Mouse (Mus musculus): Measurements from ENCODE around the gene Dst. TPM values are rescaled to one million over a fixed set of nuclear protein-coding genes. Genes with fewer than 3 reads are reported as not detected.

The Dst gene
- polyA plus RNA-seq, 1 experiment from 2014 or later: 38.4 TPM

DNA sequence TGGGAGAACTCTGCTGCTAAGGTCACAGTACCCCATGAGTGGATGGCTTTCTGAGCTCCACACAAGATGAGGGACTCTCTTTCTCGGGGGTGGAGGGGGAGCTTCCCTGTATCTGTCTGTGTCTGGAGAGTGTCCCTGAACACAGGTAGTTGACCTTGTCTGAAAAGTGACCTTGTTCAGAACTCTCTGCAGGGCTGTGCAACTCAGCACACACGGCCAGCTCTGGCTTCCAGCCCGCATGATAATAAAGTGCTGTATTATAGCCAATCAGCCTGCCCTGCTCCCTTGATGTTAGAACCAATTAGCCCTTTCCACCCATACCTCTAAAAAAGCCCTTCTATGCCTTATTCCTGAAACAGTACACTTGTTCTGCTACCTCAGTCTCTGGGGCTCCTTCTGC, 188.9 kb downstream of the Dst start:
- H3K36me3 ChIP-seq: no peaks in the 10 kb centered on the region
- no peaks in the 10 kb centered on the region for H3K27me3 ChIP-seq
- no peak overlapping the region for H3K4me3 ChIP-seq
- ATAC-seq (ENCODE audit: low FRiP score, low read depth): no peak
- no peaks in the 10 kb centered on the region for H3K9me3 ChIP-seq
- no peak overlapping the region for H3K27ac ChIP-seq (replicated peaks)
- H3K4me2 ChIP-seq (replicated peaks): no peak overlapping the region
- WGBS: 77% methylated on average over 3 of the region's 3 CpGs
- H3K4me1 ChIP-seq: 0 out of 2 replicates have a peak, but pooled peaks cover 7% of the 10 kb centered on the region
- H3K9ac ChIP-seq (replicated peaks): no peak overlapping the region

DNA sequence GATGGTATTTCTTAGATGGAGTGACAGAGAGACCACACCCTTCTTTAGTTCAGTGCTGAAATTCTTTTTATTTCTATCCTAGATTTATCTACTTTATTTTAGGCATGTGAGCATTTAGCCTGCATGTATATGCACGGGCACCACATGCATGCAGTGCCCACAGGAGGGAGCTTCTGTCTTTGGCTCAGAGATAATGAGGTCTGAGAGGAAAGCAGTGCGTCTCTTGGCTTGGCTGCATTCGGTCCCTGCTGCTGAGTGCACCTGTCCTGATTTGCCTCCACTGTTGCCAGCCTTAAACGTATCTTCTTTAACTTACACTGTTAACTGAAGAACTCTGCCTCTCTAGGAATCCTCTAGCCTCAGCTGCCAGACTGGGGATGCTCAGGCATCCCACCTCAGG, 189.6 kb downstream of the Dst start:
- H3K4me1 ChIP-seq: 0 out of 2 replicates have a peak, but pooled peaks cover 7% of the 10 kb centered on the region
- 63% methylated on average over 4 of the region's 4 CpGs for WGBS
- no peak for ATAC-seq (ENCODE audit: low FRiP score, low read depth)
- H3K27ac ChIP-seq (replicated peaks): no peak overlapping the region
- H3K9me3 ChIP-seq: no peaks in the 10 kb centered on the region
- H3K4me3 ChIP-seq: no peak overlapping the region
- H3K36me3 ChIP-seq: no peaks in the 10 kb centered on the region
- H3K4me2 ChIP-seq (replicated peaks): no peak overlapping the region
- no peaks in the 10 kb centered on the region for H3K27me3 ChIP-seq
- no peak overlapping the region for H3K9ac ChIP-seq (replicated peaks)

DNA sequence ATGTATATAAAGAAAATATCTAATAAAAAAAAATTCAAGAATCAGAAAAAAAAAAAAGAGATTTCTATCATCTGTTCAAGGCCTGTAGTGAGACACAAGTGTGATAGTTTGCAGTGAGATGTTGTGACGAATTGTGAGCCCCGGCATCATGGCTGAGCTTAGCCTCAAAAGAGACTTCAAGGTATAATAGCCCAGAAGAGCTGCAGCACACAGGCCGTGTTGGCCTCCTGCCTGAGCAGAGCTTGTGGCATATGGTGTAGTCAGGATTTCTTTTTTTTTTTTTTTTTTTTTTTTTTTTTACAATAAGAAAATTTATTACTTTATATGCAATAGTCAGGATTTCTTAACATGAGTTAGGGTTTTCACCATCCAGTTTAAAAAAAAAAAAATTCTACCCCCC, 191.4 kb downstream of the Dst start:
- H3K27me3 ChIP-seq: no peaks in the 10 kb centered on the region
- WGBS: 56% methylated on average over 3 of the region's 3 CpGs
- no peak overlapping the region for H3K4me3 ChIP-seq
- H3K9ac ChIP-seq (replicated peaks): no peak overlapping the region
- H3K4me1 ChIP-seq: peaks cover 21% of the 10 kb centered on the region
- H3K4me2 ChIP-seq (replicated peaks): no peak overlapping the region
- H3K27ac ChIP-seq (replicated peaks): no peak overlapping the region
- no peaks in the 10 kb centered on the region for H3K36me3 ChIP-seq
- no peaks in the 10 kb centered on the region for H3K9me3 ChIP-seq
- no peak for ATAC-seq (ENCODE audit: low FRiP score, low read depth)

DNA sequence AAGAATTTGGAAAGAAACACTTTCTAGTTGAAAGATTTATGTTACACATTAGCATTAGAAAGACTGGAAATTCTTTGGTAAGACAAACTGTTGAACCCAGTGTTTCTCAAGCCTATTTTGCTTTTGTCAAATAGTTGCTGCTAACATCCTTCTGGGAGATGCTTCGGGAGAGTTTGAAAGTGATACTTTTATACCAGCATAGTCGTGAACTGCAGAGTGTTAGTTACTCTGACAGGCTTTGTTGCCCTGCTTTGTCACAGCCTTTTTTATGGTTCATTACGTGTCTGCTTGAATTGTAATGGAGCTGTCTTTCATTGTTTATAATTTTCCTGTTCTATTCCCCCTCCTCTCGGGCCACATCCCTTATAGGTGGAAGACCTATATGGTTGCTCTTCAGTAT, 192.4 kb downstream of the Dst start:
- Histone ChIP-seq H3K4me2 (replicated peaks) (no peak overlapping the region), H3K4me3 (no peak overlapping the region), H3K36me3 (no peaks in the 10 kb centered on the region)

DNA sequence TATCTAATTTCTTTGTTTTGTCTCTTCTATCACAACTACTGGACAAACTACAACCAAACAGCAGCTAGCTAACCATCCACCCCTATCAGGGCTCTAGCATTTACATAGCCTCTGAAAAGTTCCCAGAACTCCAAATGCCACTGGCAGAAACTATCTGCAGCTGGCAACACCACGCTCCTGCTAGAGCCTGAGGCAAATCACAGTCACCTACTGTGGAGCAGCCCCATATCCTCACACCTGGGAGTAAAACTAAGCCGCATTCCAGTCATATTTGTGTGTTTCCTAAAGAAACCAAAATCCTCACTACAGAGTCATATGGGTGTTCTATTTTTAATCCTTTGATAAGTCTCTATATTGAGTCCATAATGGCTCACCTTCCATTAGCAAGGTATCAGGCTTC, 194.6 kb downstream of the Dst start:
- Histone ChIP-seq H3K36me3 (no peaks in the 10 kb centered on the region), H3K4me3 (no peak overlapping the region), H3K27me3 (no peaks in the 10 kb centered on the region), H3K4me1 (peaks cover 34% of the 10 kb centered on the region), H3K9me3 (no peaks in the 10 kb centered on the region), H3K27ac (replicated peaks) (no peak overlapping the region), H3K4me2 (replicated peaks) (no peak overlapping the region), H3K9ac (replicated peaks) (no peak overlapping the region)
- 93% methylated on average over 2 of the region's 2 CpGs for WGBS
- ATAC-seq (ENCODE audit: low FRiP score, low read depth): no peak

More for the DNA sequence above, 192.4 kb downstream of the Dst start:
- WGBS: 43% methylated on average over 4 of the region's 4 CpGs
- Histone ChIP-seq H3K4me1 (peaks cover 29% of the 10 kb centered on the region), H3K27me3 (no peaks in the 10 kb centered on the region), H3K9me3 (no peaks in the 10 kb centered on the region), H3K9ac (replicated peaks) (no peak overlapping the region), H3K27ac (replicated peaks) (no peak overlapping the region)
- ATAC-seq (ENCODE audit: low FRiP score, low read depth): no peak

DNA sequence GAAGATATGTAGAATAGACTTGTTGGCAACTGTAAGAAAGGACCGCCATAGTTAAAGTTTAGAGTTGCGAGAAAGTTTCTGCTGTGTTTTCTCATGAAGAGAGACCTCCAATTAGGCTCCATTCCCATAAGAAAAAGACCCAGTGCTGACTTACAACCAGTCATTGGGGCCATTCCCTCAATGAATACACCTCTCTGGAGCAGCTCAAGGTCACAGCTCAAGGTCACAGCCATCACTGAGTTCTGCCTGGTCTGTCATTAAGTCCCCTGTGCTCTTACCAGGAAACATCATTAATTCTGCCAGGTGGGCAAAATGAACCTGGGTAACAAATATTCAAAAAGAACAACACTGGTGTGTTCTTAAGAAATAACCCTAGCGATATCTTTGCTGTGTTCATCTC, 195.2 kb downstream of the Dst start:
- H3K27me3 ChIP-seq: no peaks in the 10 kb centered on the region
- H3K9me3 ChIP-seq: no peaks in the 10 kb centered on the region
- H3K4me1 ChIP-seq: peaks cover 33% of the 10 kb centered on the region
- no peak overlapping the region for H3K4me3 ChIP-seq
- H3K27ac ChIP-seq (replicated peaks): no peak overlapping the region
- no peak overlapping the region for H3K9ac ChIP-seq (replicated peaks)
- no peak overlapping the region for H3K4me2 ChIP-seq (replicated peaks)
- ATAC-seq (ENCODE audit: low FRiP score, low read depth): no peak
- 67% methylated on average over 3 of the region's 3 CpGs for WGBS
- H3K36me3 ChIP-seq: no peaks in the 10 kb centered on the region

DNA sequence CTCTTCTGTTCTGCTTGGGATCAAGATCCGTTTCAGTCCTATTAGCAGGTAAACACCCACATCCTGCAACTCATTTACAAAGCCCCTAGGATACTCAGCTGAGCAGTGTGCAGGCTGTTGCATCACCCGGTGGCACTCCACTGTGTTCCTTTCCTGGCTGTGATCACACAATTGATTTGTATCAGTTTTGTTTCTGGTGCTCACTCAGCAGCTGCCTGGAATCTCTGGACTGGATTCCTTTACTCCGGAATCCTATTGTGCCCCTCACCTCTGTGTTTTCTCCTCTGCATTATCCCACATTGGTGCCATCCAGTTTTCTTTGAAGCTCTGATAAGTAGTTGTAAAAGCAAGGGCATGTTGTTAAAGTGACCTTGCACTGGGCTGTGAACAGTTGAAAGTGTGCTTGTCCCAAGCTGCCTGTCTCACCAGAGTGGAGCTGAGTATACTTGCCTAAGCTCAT, 195.7 kb downstream of the Dst start:
- 1% methylated on average over 3 of the region's 3 CpGs for WGBS
- H3K4me1 ChIP-seq: peaks cover 33% of the 10 kb centered on the region
- H3K4me3 ChIP-seq: no peak overlapping the region
- no peaks in the 10 kb centered on the region for H3K27me3 ChIP-seq
- H3K27ac ChIP-seq (replicated peaks): no peak overlapping the region
- H3K36me3 ChIP-seq: no peaks in the 10 kb centered on the region
- 0 out of 2 replicates have a peak, but pooled peaks have one; percentile 47 for ATAC-seq (ENCODE audit: low FRiP score, low read depth)
- no peak overlapping the region; the same call in 1 of the 2 replicates for H3K9ac ChIP-seq (replicated peaks)
- H3K9me3 ChIP-seq: no peaks in the 10 kb centered on the region
- peak overlapping the region; percentile 24 for H3K4me2 ChIP-seq (replicated peaks)

DNA sequence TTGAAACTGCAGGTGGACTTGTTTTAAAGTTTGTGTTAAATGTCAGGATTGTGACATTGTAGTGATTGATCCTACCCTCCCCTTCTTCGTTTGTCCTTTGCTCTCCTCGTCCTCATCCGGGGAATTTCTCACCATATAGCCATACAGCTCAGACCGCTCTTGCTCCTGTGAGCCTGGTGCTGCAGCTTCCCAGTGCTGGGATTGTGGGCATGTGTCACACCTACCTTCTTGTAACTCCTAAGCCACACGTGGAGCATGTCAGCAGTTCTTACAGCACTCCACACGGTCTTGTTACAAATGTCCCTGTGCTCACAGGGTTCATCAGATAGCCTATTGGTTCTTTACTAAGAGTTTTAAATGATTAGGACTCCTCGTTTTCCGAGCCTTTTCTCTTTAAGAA, 196.8 kb downstream of the Dst start:
- no peaks in the 10 kb centered on the region for H3K36me3 ChIP-seq
- peaks cover 33% of the 10 kb centered on the region for H3K4me1 ChIP-seq
- 29% methylated on average over 8 of the region's 8 CpGs for WGBS
- no peak overlapping the region for H3K4me3 ChIP-seq
- ATAC-seq (ENCODE audit: low FRiP score, low read depth): no peak
- no peak overlapping the region for H3K9ac ChIP-seq (replicated peaks)
- H3K27me3 ChIP-seq: no peaks in the 10 kb centered on the region
- H3K9me3 ChIP-seq: no peaks in the 10 kb centered on the region
- H3K27ac ChIP-seq (replicated peaks): no peak overlapping the region
- H3K4me2 ChIP-seq (replicated peaks): no peak overlapping the region

DNA sequence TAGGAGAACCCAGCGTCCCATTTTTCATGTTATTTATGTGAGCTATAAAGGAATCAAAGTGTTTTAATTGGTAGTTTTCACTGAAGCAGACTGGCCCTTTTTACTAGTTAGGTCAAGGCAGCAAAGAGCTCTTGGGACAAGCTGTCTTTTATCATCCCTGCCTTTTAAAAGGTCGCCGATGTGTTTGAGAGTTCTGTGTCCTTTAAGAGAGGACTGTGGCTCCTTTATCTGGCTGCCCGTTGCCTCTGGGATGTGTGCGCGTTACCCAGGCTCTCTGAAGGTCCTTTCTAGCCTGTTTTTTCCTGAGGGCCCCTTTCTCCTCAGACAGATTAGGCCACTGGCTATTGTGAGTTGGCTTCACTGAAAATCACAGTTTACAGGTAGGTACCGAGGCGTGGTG, 198.6 kb downstream of the Dst start:
- Histone ChIP-seq H3K27me3 (no peaks in the 10 kb centered on the region), H3K4me2 (replicated peaks) (0 out of 2 replicates have a peak overlapping the region, but pooled peaks have one; percentile 7), H3K36me3 (no peaks in the 10 kb centered on the region), H3K9ac (replicated peaks) (no peak overlapping the region), H3K9me3 (no peaks in the 10 kb centered on the region), H3K4me3 (no peak overlapping the region), H3K4me1 (peaks cover 33% of the 10 kb centered on the region), H3K27ac (replicated peaks) (peak overlapping the region; percentile 54; the same call in 1 of the 2 replicates)
- no peak for ATAC-seq (ENCODE audit: low FRiP score, low read depth)
- WGBS: 9% methylated on average over 8 of the region's 8 CpGs

DNA sequence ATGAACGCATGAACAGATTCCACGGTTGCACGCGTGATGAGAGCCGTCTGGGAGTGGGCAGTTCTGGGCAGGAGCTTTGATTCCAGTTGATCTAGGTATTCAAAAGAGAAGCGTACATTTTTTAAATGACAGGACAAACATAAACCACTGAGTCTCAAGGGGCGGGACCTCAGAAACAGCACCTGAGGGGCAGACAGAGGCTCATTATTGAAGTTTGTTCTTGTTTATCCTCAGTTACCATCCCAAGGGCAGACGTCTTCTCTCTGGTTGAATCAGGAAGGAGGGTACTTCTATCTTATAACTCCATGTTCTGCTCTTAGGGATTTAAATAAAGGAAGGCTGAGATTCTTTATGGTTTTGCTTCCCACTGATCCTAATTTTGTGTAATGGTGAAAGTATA, 199.1 kb downstream of the Dst start:
- ATAC-seq (ENCODE audit: low FRiP score, low read depth): no peak
- 26% methylated on average over 8 of the region's 8 CpGs for WGBS
- Histone ChIP-seq H3K36me3 (no peaks in the 10 kb centered on the region), H3K4me2 (replicated peaks) (0 out of 2 replicates have a peak overlapping the region, but pooled peaks have one; percentile 7), H3K9me3 (no peaks in the 10 kb centered on the region), H3K4me1 (peaks cover 33% of the 10 kb centered on the region), H3K4me3 (no peak overlapping the region), H3K27me3 (no peaks in the 10 kb centered on the region), H3K9ac (replicated peaks) (no peak overlapping the region), H3K27ac (replicated peaks) (0 out of 2 replicates have a peak overlapping the region, but pooled peaks have one; percentile 54)

DNA sequence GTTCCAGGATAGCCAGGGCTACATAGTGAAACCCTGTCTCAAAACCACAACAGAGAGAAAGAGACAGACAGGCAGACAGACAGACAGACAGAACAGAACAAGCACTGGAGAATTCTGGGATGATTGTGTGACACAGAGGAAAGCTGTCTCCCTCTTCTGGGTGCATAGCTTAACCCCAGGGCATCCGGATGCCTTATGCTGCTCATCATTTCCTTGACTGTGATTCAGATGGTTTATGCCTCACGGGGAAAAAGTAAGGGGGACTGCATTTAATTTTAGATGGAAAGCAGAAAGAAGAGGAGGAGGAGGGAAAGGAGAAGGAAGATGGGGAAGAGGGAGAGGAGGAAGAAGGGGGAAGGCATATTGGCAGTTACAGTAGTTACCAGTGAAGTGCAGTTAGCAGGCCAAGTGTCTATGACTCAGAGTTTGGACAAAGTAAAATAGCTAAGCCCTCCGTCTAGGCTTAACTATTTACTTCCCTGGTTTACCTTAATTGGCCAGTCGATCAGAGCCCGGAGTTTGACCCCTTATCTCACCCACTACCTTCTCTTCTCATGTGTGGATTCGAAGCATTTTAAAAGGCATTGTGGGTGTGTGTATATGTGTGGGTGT, 201.7 kb downstream of the Dst start:
- H3K27ac ChIP-seq (replicated peaks): no peak overlapping the region
- no peaks in the 10 kb centered on the region for H3K9me3 ChIP-seq
- no peak overlapping the region for H3K4me2 ChIP-seq (replicated peaks)
- ATAC-seq (ENCODE audit: low FRiP score, low read depth): no peak
- H3K4me3 ChIP-seq: no peak overlapping the region
- no peaks in the 10 kb centered on the region for H3K36me3 ChIP-seq
- no peaks in the 10 kb centered on the region for H3K27me3 ChIP-seq
- H3K4me1 ChIP-seq: peaks cover 18% of the 10 kb centered on the region
- 81% methylated on average over 6 of the region's 6 CpGs for WGBS
- H3K9ac ChIP-seq (replicated peaks): no peak overlapping the region

DNA sequence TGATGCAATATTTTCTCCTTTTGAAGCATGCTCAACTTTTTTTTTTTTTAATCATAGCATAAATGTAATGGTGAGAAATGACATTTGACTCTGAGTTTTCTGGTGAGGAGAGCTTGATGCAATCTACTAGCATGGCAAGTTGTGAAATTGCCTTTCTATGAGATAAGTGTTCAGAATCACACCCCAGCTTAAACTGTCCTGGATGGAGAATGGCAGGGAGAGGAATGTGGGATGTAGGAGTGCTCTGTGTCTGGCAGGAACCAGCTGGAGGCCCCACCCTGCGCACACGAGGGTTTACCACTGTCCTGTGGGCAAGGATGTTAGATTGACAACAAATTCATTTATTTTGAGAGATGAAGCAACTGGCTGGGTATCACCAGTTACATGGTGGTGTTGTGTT, 202.8 kb downstream of the Dst start:
- Histone ChIP-seq H3K9ac (replicated peaks) (no peak overlapping the region), H3K9me3 (no peaks in the 10 kb centered on the region), H3K27me3 (no peaks in the 10 kb centered on the region), H3K4me2 (replicated peaks) (no peak overlapping the region), H3K36me3 (no peaks in the 10 kb centered on the region), H3K27ac (replicated peaks) (no peak overlapping the region), H3K4me3 (no peak overlapping the region), H3K4me1 (peaks cover 11% of the 10 kb centered on the region)
- ATAC-seq (ENCODE audit: low FRiP score, low read depth): no peak
- WGBS: 77% methylated on average over 2 of the region's 2 CpGs

DNA sequence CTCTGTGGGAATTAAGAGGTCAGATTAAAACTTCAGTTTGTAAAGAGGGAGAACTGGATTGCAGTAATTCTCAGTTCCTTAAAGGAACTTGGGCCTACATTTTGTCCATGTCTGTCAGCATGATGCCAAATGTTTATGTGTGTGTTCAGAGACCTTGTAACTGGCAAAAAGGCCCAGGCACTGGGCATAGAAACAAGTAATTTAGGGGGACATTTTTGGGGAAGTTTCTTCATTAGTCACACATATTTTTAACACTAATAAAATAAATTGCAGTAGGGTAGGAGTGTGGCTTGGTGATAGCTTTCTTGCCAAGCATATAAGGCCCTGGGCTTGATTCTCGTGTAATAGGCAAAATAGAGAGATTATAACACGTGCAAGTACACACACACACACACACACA, 203.9 kb downstream of the Dst start:
- Histone ChIP-seq H3K9ac (replicated peaks) (no peak overlapping the region), H3K36me3 (no peaks in the 10 kb centered on the region), H3K9me3 (no peaks in the 10 kb centered on the region), H3K27ac (replicated peaks) (no peak overlapping the region), H3K4me1 (peaks cover 2% of the 10 kb centered on the region), H3K27me3 (no peaks in the 10 kb centered on the region), H3K4me2 (replicated peaks) (no peak overlapping the region), H3K4me3 (no peak overlapping the region)
- 95% methylated on average over 2 of the region's 2 CpGs for WGBS
- no peak for ATAC-seq (ENCODE audit: low FRiP score, low read depth)
